Mouse (Mus musculus) cerebellum, adult 11-12 months (tissue): ENCODE measurements around the gene Arl4c.

Experiments used
- DNase-seq: peaks from one replicate; pipeline ENCODE4 v3.0.0; 2022

The Arl4c gene

GRCm38 (mm10) chr1:88701870-88702661 is at the start of gene Arl4c:
Gene Arl4c (minus strand): TSS chr1:88702221.
- peak; percentile 84 for DNase-seq

- no peak for DNase-seq
These were observed 49.3 kb upstream of the Arl4c start for GRCm38 (mm10) chr1:88751332-88751731.

GRCm38 (mm10) chr1:88750576-88750975 is 48.6 kb upstream of the Arl4c start:
- DNase-seq: no peak

- no peak for DNase-seq
These were observed 48.1 kb upstream of the Arl4c start for GRCm38 (mm10) chr1:88750126-88750525.

- DNase-seq: no peak
These were observed 47.1 kb upstream of the Arl4c start for GRCm38 (mm10) chr1:88749106-88749505.

GRCm38 (mm10) chr1:88745256-88745655 is 43.2 kb upstream of the Arl4c start:
- DNase-seq: peak; percentile 76

GRCm38 (mm10) chr1:88744261-88744660 is 42.2 kb upstream of the Arl4c start:
- DNase-seq: no peak

GRCm38 (mm10) chr1:88742372-88742771 is 40.4 kb upstream of the Arl4c start:
- DNase-seq: peak; percentile 26

GRCm38 (mm10) chr1:88739546-88739945 is 37.5 kb upstream of the Arl4c start:
- peak; percentile 38 for DNase-seq

- no peak for DNase-seq
These were observed 36.9 kb upstream of the Arl4c start for GRCm38 (mm10) chr1:88738931-88739330.

GRCm38 (mm10) chr1:88729496-88729895 is 27.5 kb upstream of the Arl4c start:
- DNase-seq: peak; percentile 19

- DNase-seq: no peak
These were observed 25.3 kb upstream of the Arl4c start for GRCm38 (mm10) chr1:88727369-88727768.

GRCm38 (mm10) chr1:88725716-88726115 is 23.7 kb upstream of the Arl4c start:
- no peak for DNase-seq

GRCm38 (mm10) chr1:88720626-88721229 is 18.7 kb upstream of the Arl4c start:
- DNase-seq: no peak

GRCm38 (mm10) chr1:88718563-88718962 is 16.5 kb upstream of the Arl4c start:
- no peak for DNase-seq

- no peak for DNase-seq
These were observed 15.7 kb upstream of the Arl4c start for GRCm38 (mm10) chr1:88717736-88718135.

- DNase-seq: no peak
These were observed 10.0 kb upstream of the Arl4c start for GRCm38 (mm10) chr1:88712011-88712410.

- DNase-seq: no peak
These were observed 6.8 kb upstream of the Arl4c start for GRCm38 (mm10) chr1:88708646-88709305.

- no peak for DNase-seq
These were observed 6.2 kb upstream of the Arl4c start for GRCm38 (mm10) chr1:88708191-88708590.

GRCm38 (mm10) chr1:88707536-88707935 is 5.5 kb upstream of the Arl4c start:
- DNase-seq: no peak

- peak; percentile 94 for DNase-seq
These were observed 3.8 kb upstream of the Arl4c start for GRCm38 (mm10) chr1:88705799-88706198.

- peak; percentile 57 for DNase-seq
These were observed 3.0 kb upstream of the Arl4c start for GRCm38 (mm10) chr1:88705050-88705449.

- DNase-seq: peak; percentile 51
These were observed 810 bp downstream of the Arl4c start for GRCm38 (mm10) chr1:88700961-88701861.
